Mouse (Mus musculus) forebrain, embryonic 16.5 days (tissue): ENCODE measurements around the gene Spef1. TPM values are rescaled to one million over a fixed set of nuclear protein-coding genes. Genes with fewer than 3 reads are reported as not detected.

Experiments
- ATAC-seq: fragments of 200-750 bp; cut with Nextera tagmentation; 2 replicates; pipeline ENCODE4 v1.8.0; 2017; ENCODE audit warnings: mild to moderate bottlenecking, moderate library complexity
- H3K27ac ChIP-seq: fragments of 300-500 bp; sonication (generic); 2 replicates; pipeline ENCODE4 v1.5.1; 2014; ENCODE audit warnings: low read length, control low read depth
- H3K27me3 ChIP-seq: fragments of 300-500 bp; sonication (generic); replicated peaks from 2 replicates; pipeline ENCODE4 v1.6.1; 2014; ENCODE audit warnings: low read length; ENCODE audit not compliant: control insufficient read depth, insufficient read depth
- H3K36me3 ChIP-seq: fragments of 300-500 bp; sonication (generic); 2 replicates; pipeline ENCODE4 v1.6.1; 2014; ENCODE audit not compliant: control insufficient read depth, insufficient read depth
- H3K4me1 ChIP-seq: fragments of 300-500 bp; sonication (generic); replicated peaks from 2 replicates; pipeline ENCODE4 v1.6.1; 2014; ENCODE audit warnings: low read length; ENCODE audit not compliant: control insufficient read depth, insufficient read depth
- H3K4me2 ChIP-seq: fragments of 300-500 bp; sonication (generic); 2 replicates; pipeline ENCODE4 v1.6.1; 2014; ENCODE audit warnings: mild to moderate bottlenecking, low read length, control low read depth
- H3K4me3 ChIP-seq: fragments of 300-500 bp; sonication (generic); replicated peaks from 2 replicates; pipeline ENCODE4 v1.5.1; 2014; ENCODE audit warnings: mild to moderate bottlenecking, low read length, control low read depth
- H3K9ac ChIP-seq: fragments of 300-500 bp; sonication (generic); replicated peaks from 2 replicates; pipeline ENCODE4 v1.6.1; 2014; ENCODE audit warnings: low read depth, low read length, control low read depth
- H3K9me3 ChIP-seq: fragments of 300-500 bp; sonication (generic); 2 replicates; pipeline ENCODE4 v1.6.1; 2016; ENCODE audit warnings: low read length; ENCODE audit not compliant: control insufficient read depth
- WGBS: fragments of 180-500 bp; shearing (Covaris S2); extraction: QIAGEN DNeasy Blood & Tissue Kit; methylation state at CpG from one replicate; pipeline ENCODE4 v1.1.7; 2014; 5-methylcytosine and 5-hydroxymethylcytosine counted together
- polyA plus RNA-seq: library from polyadenylated mRNA; unstranded; fragments of >200 nt; fragmentation: Nextera tagmentation; extraction: Ambion mirVana; gene quantifications from 2 replicates; pipeline ENCODE4 v1.2.1, GENCODE M21; 2015

Spef1 gene
- polyA plus RNA-seq, 1 experiment from 2014 or later = 12.6 TPM

- no peaks in the 10 kb centered on the region for H3K27me3 ChIP-seq
- no peak overlapping the region for H3K9ac ChIP-seq
- H3K4me2 ChIP-seq = no peak overlapping the region
- 91% methylated on average over 8 of the region's 8 CpGs for WGBS
- no peak for ATAC-seq
- H3K4me1 ChIP-seq = no peaks in the 10 kb centered on the region
- peaks cover 8% of the 10 kb centered on the region; the same call in 1 of the 2 replicates for H3K36me3 ChIP-seq
- H3K4me3 ChIP-seq = no peak overlapping the region
- H3K9me3 ChIP-seq = no peaks in the 10 kb centered on the region
- H3K27ac ChIP-seq = no peak overlapping the region
Observed at GRCm38 (mm10) chr2:131141336-131141986, 45.6 kb downstream of the Spef1 start.

- H3K27ac ChIP-seq = no peak overlapping the region
- H3K4me3 ChIP-seq = no peak overlapping the region
- H3K4me2 ChIP-seq = no peak overlapping the region
- H3K9ac ChIP-seq = no peak overlapping the region
- H3K9me3 ChIP-seq = no peaks in the 10 kb centered on the region
- ATAC-seq = no peak
- no peaks in the 10 kb centered on the region for H3K4me1 ChIP-seq
- H3K36me3 ChIP-seq = 0 out of 2 replicates have a peak, but pooled peaks cover 4% of the 10 kb centered on the region
- WGBS = 68% methylated on average over 5 of the region's 5 CpGs
- no peaks in the 10 kb centered on the region for H3K27me3 ChIP-seq
Observed at GRCm38 (mm10) chr2:131140533-131140905, 46.6 kb downstream of the Spef1 start.

- H3K4me1 ChIP-seq = no peaks in the 10 kb centered on the region
- H3K36me3 ChIP-seq = 0 out of 2 replicates have a peak, but pooled peaks cover 4% of the 10 kb centered on the region
- no peaks in the 10 kb centered on the region for H3K9me3 ChIP-seq
- H3K27me3 ChIP-seq = no peaks in the 10 kb centered on the region
- no peak overlapping the region for H3K9ac ChIP-seq
- no peak overlapping the region for H3K4me3 ChIP-seq
- ATAC-seq = no peak
- 66% methylated on average over 5 of the region's 5 CpGs for WGBS
- no peak overlapping the region for H3K27ac ChIP-seq
- H3K4me2 ChIP-seq = no peak overlapping the region
Observed at GRCm38 (mm10) chr2:131139886-131140532, 47.1 kb downstream of the Spef1 start.

GRCm38 (mm10) chr2:131139287-131139686 is 47.8 kb downstream of the Spef1 start:
- H3K9ac ChIP-seq = no peak overlapping the region
- 89% methylated on average over 5 of the region's 5 CpGs for WGBS
- H3K4me1 ChIP-seq = no peaks in the 10 kb centered on the region
- H3K4me3 ChIP-seq = no peak overlapping the region
- no peaks in the 10 kb centered on the region for H3K27me3 ChIP-seq
- H3K27ac ChIP-seq = no peak overlapping the region
- H3K36me3 ChIP-seq = 0 out of 2 replicates have a peak, but pooled peaks cover 4% of the 10 kb centered on the region
- no peak for ATAC-seq
- no peak overlapping the region for H3K4me2 ChIP-seq
- H3K9me3 ChIP-seq = no peaks in the 10 kb centered on the region

GRCm38 (mm10) chr2:131138760-131139159 is 48.3 kb downstream of the Spef1 start:
- Histone ChIP-seq H3K4me3 (no peak overlapping the region), H3K27me3 (no peaks in the 10 kb centered on the region), H3K4me1 (no peaks in the 10 kb centered on the region), H3K9ac (no peak overlapping the region), H3K36me3 (0 out of 2 replicates have a peak, but pooled peaks cover 4% of the 10 kb centered on the region), H3K4me2 (no peak overlapping the region), H3K27ac (no peak overlapping the region), H3K9me3 (no peaks in the 10 kb centered on the region)
- no peak for ATAC-seq
- 92% methylated on average over 7 of the region's 7 CpGs for WGBS

GRCm38 (mm10) chr2:131138296-131138695 is 48.8 kb downstream of the Spef1 start:
- Histone ChIP-seq H3K36me3 (no peaks in the 10 kb centered on the region), H3K9me3 (no peaks in the 10 kb centered on the region), H3K4me1 (no peaks in the 10 kb centered on the region), H3K4me3 (no peak overlapping the region), H3K27me3 (no peaks in the 10 kb centered on the region), H3K27ac (no peak overlapping the region), H3K4me2 (no peak overlapping the region), H3K9ac (no peak overlapping the region)
- ATAC-seq = no peak
- WGBS = 82% methylated on average over 4 of the region's 4 CpGs

GRCm38 (mm10) chr2:131135521-131136139 is 51.5 kb downstream of the Spef1 start:
- no peaks in the 10 kb centered on the region for H3K36me3 ChIP-seq
- no peak for ATAC-seq
- no peak overlapping the region for H3K9ac ChIP-seq
- H3K27ac ChIP-seq = no peak overlapping the region
- H3K9me3 ChIP-seq = no peaks in the 10 kb centered on the region
- no peak overlapping the region for H3K4me2 ChIP-seq
- WGBS = 84% methylated on average over 11 of the region's 11 CpGs
- no peak overlapping the region for H3K4me3 ChIP-seq
- no peaks in the 10 kb centered on the region for H3K4me1 ChIP-seq
- H3K27me3 ChIP-seq = no peaks in the 10 kb centered on the region

GRCm38 (mm10) chr2:131134826-131135400 is 52.2 kb downstream of the Spef1 start:
- no peak for ATAC-seq
- H3K9me3 ChIP-seq = no peaks in the 10 kb centered on the region
- no peak overlapping the region for H3K4me2 ChIP-seq
- H3K4me3 ChIP-seq = no peak overlapping the region
- H3K4me1 ChIP-seq = no peaks in the 10 kb centered on the region
- H3K36me3 ChIP-seq = no peaks in the 10 kb centered on the region
- H3K9ac ChIP-seq = no peak overlapping the region
- WGBS = 85% methylated on average over 8 of the region's 8 CpGs
- H3K27ac ChIP-seq = no peak overlapping the region
- H3K27me3 ChIP-seq = no peaks in the 10 kb centered on the region

- Histone ChIP-seq H3K4me1 (no peaks in the 10 kb centered on the region), H3K9ac (no peak overlapping the region), H3K4me3 (no peak overlapping the region), H3K36me3 (no peaks in the 10 kb centered on the region), H3K4me2 (no peak overlapping the region), H3K27ac (no peak overlapping the region), H3K27me3 (no peaks in the 10 kb centered on the region), H3K9me3 (no peaks in the 10 kb centered on the region)
- ATAC-seq = no peak
- WGBS = 57% methylated on average over 1 of the region's 1 CpGs
Observed at GRCm38 (mm10) chr2:131134381-131134780, 52.7 kb downstream of the Spef1 start.
